Mouse (Mus musculus) retina, embryonic 14.5 days (tissue): ENCODE results near the gene Elmod2.
"Not testable (repeated sequence)": the region's sequence is repeated elsewhere in the genome, so short reads cannot be mapped to it uniquely, and the experiment has no call there.

Experiments used
- DNase-seq: peaks from one replicate; pipeline ENCODE4 v3.0.0-alpha.2; 2015; ENCODE audit warnings: low spot score

The Elmod2 gene

DNA sequence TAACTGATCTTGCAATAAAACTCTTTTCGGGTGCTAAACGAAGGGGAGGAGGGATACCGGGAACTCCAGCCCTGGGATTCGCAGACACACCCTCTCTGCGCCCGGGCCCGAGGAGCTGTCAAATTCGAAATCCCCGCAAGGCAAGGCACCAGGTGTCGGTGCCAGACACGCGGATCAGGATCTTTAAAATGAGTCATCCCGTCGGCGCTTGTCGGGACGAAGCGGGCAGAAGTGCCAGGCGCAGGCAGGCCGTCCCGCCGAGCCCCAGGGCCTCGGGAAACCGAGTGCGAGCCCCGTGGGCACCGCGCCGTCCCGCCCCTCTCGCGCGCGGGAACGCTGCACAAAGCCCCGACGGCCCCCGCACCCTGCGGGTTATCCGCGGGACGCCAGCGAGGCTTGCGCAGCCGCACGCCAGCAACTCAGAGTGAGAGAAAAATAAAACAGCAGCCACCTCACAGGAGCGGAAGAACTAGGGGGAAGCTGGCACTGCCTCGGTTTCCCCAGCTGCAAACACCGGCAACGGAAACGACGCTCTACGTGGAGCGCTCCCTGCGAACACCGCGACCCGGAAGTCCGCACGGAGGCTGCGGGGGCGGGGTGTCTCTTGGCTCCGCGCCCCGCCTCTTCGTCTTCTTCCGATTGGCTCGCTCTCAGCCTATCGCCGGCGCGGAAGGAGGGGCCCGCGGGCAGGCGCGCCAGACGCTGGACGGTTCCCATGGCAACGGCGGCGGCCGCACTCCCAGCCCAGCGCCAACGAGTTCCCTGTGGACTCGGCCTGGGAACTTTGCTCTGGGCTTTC, at the start of gene Elmod2:
TSS of gene Elmod2 (minus strand) at position 588 of the 799 bp plus-strand sequence.
- DNase-seq, result peak; percentile 99

DNA sequence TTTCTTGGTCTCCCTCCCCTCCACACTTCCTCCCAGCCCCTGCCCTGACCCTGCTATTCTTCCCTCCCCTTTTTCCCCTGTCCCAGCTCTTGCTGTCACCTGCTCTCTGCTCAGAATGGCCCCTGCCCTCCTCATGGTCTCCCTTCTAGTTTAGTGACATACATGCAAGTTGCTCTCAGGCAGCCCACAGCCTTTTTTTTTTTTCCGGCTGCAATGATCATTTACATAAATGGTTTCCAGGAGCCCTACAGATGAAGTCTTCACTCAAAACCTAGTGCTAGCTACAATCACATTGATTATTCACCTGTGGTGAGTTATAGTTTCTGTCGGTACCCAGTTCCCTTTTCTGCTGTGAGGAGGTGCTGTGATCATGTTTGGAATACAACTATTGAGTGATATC, 48.7 kb upstream of the Elmod2 start:
- DNase-seq, result no peak

DNA sequence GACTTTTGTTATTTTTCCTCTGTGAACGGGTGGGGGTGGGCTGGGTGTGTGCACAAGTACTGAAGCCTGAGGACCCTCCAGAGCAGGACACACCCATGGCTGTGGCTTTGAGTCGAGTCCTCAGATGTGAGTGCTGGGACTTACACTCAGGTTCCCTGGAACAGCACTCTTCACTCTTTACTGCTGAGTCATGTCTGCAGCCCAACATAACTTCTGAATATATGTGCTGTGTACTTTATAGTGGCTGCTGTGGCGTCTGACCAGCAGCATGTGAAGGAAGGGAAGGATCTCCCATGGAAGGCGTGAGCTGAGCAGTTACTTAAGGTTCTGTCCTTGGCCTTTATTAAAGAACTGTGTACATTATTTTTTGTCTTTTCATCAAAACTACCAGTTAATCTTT, 47.9 kb upstream of the Elmod2 start:
- DNase-seq, result no peak

DNA sequence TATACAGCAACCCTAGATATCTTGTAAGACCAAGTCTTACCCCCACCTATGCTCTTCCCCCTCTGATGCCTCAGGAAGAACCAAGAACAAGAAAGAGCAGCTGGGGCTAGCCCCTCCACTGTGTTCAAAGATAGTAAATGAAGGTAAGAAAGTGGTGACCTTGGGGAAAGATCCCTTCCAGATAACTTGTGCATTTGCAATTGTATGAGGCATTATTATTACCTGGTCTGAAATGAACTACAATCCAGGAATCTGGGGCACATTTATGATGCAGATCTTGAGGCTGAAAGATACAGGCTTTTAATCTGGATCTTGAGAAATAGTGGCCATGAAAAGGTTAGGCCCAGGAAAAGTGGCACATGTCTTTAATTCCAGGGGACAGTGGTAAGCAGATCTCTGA, 44.9 kb upstream of the Elmod2 start:
- DNase-seq, result no peak

DNA sequence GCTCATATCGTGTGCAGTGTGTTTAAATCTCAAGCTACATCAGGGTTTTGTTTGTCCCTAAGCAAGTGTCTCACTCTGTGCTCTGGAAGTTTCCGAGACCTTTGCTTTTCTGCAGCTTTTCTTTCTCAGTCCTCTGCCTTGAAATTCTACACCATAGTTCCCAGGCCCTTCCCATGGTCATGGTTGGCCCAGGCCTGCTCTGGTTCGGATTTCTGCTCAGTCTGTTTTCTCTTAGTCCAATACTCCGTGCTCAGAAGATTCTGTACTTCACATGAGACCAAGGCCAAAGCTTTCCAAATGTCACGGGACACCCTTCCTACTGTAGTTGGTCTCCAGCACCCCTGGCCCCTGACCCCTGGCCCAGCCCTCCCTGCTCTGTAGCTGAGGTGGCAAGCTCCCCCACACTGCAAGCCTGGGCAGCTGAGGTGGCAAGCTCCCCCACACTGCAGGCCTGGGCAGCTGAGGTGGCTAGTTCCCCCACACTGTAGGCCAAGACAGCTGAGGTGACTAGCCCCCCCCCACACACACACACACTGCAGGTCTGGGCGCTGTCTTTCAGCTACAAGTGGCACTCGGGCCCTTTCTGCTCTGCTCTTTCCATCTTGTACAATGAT, 31.0 kb upstream of the Elmod2 start:
- DNase-seq, result no peak

DNA sequence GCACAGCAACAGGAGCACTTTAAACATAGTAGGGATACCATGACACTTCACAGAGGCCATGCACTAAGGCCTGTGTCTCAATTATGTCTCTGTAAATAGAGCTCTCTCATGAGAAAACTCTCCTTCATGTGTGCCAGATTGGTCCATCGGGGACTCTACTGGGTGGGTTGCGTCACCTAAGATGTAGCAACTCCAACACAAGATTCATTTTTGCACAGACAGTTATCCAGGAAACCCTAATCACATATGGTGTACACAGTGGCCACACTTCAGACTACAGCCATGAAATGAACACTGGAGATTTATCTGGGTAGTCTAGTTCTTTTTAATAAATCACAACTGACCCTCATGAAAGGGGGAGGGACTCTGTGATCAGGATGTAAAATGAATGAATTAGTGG, 19.0 kb upstream of the Elmod2 start:
- no peak for DNase-seq

DNA sequence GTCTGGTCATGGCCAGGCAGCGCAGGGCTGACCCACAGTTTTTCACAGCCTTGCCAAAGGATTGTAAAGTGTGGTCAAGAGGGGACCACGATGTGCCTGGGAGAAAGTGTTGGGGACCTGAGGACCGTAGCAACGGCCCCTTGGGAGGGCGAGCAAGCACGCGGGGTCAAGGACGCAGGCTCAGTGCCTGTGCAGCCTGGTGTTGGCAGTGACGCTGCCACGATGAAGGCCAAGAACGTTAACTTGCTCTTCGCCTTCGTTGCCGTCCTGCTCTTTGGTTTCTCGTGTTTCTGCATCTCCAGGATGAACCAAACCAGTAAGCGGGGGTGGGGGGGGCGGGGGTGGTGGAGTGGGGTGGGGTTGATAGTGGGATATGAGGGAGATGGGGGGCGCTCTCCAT, 16.0 kb upstream of the Elmod2 start, which contains the start of gene Mgat4d:
TSS of gene Mgat4d (plus strand) at position 209 of the 400 bp plus-strand sequence.
- no peak for DNase-seq

DNA sequence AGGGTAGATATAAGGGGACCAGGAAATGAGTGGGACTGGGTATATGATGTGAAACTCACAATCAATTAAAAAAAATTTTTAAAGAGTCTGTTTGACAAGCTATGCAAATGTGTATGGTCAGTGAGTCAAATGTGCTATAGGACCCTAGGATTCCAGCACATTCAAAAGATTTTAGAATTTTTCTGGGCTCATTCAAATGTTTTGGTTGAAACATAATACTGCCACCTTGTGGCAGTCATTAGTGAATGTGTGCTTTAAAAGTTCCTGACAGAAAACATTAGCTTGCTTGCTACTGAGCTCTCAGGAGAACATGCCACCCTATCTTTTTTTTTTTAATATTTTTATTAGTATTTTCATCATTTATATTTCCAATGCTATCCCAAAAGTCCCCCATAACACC, 10.4 kb upstream of the Elmod2 start:
- peak; percentile 66 for DNase-seq

DNA sequence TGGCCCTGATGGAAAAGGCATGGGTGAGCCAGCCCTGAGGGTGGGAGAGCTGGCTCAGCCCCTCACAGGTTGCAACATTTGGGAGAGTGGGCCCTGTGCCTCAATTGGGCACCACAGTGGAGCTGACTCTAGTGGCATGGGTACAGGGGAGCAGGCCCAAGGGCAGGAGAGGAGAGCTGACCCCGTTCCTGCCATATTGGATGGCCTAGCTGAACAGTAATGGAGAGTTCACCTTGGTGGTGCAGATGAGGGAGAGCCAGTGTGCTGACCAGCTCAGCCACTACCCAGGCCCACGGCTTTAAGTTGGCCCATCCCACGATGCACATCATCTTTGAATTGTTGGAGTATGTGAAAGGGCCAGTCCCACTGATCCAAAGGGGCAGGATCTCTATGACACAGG, 9.8 kb upstream of the Elmod2 start:
- no peak for DNase-seq

DNA sequence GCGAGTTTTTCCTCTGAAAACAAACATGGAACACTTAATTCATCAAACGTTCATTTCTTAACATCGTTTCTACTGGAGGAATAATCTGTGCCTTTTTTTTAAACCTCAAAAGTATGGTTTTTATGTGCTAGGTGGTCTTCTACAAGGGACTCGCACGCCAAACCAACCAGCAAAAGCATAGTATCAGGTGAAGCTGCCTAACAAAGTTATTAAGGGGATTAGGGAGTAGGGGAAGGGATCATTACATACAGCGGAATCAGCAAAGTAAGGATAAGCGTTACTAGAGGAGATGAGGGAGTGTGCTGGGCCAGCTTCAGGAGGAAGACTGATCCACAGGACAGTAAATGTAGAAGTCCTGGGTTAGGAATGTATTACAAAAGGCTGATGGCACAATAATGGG, 578 bp upstream of the Elmod2 start:
- no peak for DNase-seq

DNA sequence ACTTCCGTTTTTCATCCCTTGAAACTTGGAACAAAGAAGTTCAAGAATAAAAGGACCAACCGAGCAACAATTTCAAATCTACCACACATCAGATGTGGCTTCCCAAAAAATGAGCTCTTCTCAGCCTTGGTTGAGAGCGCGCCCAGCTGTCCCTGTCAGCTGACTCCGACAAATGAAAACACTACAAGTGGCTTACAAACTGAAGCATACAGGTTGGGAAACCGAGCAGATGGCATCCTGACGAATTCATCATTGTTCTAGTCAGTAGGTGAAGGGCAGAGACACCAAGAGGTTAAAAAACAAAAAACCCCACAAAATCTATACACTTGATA, 753 bp downstream of the Elmod2 start:
- DNase-seq, result no peak

DNA sequence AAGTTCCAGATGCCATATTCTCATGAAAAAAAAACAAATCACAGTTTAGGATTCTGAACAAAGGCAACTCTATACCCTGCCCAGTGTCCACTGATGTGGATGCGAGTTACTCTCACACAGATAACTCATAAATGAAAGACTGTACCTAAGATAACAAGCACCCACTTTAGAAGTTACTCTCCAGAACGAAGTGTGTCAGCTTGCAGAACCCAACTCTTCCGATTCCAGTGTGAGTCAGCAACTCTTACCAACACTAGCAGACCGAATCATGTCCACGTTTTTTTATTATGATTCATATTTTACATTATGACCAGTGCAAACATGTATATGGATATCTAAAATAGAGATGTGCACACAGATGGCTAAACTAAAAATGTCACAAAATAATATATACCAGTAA, 4.4 kb downstream of the Elmod2 start:
- DNase-seq, result no peak

DNA sequence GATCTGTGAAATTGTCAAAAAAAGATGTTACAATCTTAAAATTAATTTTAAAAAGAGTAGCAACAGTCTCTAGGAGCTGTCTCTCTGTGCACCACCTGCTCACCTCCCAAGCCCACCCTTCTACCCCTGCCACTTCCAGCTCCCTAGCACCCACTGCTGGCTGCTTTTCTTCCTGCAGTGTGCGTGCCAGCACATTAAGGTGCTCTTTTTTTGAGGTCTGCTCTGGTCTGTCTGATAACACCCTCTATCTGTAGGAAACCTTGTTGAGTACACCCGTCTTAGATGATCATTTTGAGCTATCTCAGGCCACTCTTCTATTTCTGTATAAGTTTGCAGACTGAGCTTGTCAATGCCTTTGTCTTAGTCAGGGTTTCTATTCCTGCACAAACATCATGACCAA, 9.2 kb downstream of the Elmod2 start:
- DNase-seq, result peak; percentile 12

DNA sequence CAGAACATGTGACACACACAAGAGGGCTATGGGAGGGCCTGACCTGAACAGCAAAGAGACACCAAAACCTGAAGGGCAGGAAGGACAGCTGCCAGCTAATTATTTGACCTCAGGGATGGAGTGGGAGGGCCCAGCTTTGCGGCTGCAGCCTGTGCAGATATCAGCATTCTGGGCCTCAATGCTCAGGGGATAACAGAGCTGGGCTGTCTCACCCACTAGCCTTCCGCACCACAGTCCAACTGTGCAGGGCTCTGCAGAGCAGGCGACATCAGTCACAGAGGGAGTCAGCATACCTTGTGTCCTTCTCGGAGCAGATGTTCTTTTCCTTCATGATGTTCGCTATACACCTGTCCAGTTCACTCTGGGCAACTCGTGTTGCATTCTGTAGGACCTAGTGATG, 9.9 kb downstream of the Elmod2 start:
- no peak for DNase-seq

DNA sequence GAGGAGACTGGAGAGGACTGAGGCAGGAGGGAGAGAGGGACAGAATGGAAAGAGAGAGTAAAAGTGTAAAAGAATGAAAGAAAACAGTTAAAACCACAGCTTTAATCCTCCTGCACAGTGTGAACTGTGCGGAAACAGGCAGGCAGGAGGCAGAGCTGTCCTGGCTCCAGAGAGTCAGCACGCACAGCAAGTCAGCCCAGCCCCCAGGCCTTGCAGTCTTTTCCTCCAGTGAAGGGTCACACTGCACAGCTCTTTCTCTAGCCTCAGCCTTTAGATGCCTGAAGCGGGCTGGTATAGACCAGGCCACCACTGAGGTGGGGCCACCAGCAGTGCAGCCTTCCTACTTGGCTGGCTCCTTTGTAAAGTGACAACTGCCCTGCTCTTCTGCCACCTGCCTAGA, 11.7 kb downstream of the Elmod2 start:
- no peak for DNase-seq

DNA sequence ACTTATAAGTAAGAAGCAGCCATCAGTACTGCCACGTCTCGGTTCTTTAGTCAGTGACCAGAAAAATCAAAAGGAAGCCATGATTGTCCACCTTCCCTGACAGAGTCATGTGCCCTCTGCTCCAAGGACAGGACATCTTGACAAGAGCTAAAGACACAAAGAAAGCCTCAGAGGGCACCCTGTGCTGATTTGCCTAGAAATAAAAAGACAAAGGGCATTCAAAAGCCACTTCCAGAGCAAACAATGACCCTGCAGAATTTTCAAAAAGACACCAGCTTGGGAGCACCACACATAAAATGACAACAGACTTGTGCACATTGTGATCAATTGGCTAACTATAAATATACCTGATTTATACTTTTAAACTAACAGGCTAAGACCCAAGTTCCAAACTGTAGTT, 16.6 kb downstream of the Elmod2 start:
- no peak for DNase-seq

DNA sequence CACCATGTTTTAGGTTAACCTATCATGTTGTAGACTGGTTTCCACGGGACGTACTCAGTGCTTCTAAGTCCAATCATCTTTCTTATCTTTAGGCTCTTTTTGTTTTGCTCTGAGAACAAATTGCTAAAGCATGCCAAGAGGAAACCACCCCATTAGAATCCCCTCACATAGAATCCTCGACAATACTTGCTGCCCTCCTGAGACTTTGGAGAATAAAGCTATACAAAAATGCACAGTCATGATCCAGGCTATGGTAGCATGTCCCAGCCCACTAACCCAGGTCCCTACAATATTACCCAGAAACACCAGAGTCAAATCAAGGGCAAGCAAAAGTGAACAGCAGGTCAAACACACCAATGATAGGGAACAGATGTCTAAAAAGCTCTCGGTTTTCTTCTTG, 17.2 kb downstream of the Elmod2 start:
- not testable (repeated sequence) for DNase-seq

DNA sequence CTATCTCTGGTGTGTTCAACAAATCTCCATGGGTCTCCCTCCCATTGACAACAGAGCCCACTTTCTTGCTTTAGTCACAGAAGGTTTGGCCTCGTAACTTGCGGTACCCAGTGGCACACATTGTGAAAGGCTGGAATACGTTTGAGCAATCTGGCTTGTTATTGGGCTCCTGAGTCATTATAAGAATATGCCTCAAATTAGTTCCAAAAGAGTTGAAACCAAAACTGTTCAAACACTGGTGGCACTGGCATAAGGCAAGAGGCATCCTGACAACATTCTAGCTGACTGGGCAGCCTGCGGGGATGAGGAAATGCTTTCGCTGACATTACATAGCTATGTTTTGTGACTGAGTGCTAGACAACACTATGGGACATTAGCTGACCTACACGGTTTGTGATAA, 22.4 kb downstream of the Elmod2 start:
- DNase-seq, result no peak

DNA sequence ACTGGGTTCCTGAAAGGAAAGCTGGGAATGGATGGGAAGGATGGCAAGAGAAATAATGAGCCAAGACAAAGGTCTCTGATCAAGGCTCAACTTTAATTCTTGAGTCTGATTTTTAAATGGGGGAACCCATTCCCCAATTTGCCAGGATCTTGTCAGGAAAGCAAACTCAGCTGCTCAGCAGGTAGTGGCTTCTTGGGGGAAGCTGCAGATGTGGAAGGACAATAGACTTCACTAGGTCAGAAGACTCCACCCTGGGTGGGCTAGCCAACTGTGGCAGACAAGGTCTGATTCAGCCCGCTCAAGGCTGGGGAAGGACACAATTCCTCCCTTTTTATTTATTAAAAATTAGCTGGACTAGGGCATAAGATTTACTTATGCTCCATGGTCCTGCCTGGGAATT, 27.3 kb downstream of the Elmod2 start:
- DNase-seq, result no peak

DNA sequence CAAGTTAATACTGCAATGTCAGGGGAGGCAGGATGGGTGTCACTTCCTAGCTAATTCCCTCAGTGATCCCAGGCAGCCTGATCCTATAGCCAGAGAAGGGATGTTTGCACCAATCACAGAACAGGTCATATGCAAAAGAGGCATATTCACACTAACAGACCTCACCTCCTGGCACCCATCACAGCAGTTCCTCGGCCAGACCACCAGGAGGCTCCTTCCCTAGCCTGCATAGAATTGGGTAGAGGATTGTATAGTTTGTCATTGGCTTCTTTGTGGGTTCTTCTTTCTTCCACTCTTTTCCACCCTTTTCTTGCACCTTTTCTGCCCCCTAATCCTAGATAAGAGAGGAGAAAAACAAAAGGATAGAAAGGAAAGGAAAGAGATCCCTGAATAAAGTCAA, 32.2 kb downstream of the Elmod2 start:
- no peak for DNase-seq

DNA sequence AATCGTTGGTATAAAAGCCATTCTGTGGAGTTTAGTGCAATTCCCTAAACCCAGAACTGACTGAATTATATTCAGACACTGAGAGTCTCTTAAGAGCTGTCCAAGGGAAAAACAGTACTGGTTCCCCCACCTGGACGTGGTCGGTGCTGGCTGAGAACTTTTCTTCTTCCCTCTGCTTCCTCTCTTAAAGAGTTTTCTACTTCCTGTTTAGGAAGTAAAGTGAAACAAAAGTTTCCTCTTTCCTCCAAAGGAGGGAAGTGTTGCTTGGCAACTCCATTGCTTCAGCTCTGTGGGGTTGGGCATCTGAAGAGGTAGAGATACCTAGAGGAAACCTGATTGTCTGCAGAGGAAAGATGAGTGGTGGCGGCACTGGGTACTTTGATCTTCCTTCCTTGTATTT, 34.9 kb downstream of the Elmod2 start:
- DNase-seq, result no peak

DNA sequence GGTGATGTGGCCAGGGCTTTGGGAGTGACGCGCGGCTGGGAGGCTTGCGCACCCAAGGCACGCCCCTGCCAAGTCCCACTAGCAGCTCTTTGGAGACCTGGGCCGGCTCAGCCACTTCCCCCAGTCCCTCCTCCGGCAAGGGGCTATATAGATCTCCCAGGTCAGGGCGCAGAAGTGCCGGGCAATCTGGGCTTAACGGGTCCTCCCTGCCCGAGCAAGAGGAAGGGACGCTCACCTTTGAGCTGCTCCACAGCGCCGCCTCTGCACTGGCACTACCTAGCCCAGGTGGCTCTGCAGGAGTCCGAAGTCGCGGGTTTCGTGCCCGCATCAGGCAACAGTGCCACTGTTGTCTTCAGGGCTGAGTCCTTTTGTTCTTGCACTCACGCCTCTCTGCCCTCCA, 42.1 kb downstream of the Elmod2 start, which contains the start of gene Ucp1:
TSS of gene Ucp1 (plus strand) at position 177 of the 400 bp plus-strand sequence.
- peak; percentile 30 for DNase-seq

DNA sequence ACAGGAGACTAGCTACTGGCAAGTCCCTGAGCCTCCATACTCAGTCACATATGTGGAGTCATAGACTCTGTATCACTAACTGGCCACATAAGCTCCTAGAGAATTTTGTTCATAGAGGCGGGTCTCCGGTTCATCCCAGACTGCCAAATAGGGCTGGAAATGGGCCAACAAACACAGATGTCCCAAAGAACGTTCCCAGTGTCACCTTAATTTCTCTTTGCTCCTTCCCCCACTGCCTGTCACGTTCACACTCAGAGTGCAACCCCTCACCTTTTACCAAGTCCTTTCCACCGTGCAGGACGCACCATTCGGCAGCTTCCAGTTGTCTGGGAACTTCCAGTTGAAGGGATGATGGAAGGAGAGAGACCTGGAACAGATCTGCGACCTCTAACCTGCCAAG, 46.9 kb downstream of the Elmod2 start:
- no peak for DNase-seq

DNA sequence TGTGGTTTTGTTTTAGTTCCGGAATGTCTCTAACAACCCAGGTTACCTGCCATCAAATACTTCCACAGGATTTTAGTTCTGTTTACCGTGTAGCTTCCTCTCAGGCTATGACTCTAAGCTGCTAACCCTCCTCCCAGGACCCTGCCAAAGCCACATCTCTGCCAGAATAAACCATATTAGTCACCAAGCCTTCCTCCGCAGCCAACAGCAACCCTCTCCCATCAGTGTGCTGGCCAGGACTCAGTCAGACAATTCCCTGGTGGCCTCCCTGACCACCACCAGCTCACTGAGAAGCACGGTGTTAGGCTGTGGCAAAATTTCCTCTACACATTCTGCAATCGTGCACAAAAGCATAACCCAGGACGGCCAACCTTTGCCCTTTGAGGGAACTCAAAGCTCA, 53.9 kb downstream of the Elmod2 start:
- DNase-seq, result no peak
